Mouse (Mus musculus) spleen, adult 12 weeks (tissue): Measurements from ENCODE around the gene Sh2d1b2.

Experiments
- DNase-seq: peaks from one replicate; pipeline ENCODE4 v3.0.0; 2022; ENCODE audit warnings: low spot score

The Sh2d1b2 gene

DNA sequence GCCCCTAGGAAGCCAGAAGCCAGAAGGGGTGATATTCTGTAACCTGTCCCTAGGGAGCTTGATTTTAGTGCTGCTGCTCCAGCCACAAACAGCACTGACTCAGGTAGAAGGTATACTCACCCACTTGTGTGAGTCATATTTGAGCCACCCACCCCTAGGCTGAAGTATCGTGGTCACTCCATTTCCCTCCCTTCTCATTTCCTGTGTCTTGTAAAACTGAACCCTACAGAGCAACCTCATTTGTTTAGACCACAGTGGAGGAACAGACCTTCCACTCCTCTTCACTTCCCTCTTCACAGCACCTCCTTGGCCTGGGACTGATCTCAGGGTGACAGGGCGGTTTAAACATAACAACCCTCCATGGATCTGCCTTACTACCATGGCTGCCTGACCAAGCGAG is 44.5 kb downstream of the Sh2d1b2 start, which contains the start of gene Sh2d1b1:
Gene Sh2d1b1 (plus strand): TSS at position 305 of the 400 bp plus-strand sequence.
- DNase-seq: no peak

GRCm38 (mm10) chr1:170282415-170283129 is 50.0 kb downstream of the Sh2d1b2 start:
- no peak for DNase-seq

GRCm38 (mm10) chr1:170292239-170292951 is 59.8 kb downstream of the Sh2d1b2 start:
- DNase-seq: no peak

DNA sequence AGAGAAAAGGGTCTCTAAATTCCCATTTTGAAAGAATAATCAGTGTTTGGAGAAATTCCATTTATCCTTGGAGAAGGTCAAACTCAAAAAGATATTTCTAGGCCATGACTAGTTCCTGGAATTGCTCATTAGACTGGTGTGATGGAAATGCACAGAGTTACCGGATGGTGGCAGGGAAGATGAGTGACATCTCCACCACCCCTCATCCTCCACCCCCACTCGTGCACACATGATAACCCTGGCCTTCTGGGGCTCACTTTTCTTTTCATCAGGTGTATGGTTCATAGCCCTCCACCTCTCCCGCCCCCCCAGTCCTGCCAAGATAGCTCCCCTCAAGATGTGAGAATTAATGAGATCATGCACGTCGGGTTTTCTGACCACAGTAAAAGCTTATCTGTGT is 60.7 kb downstream of the Sh2d1b2 start:
- no peak for DNase-seq

GRCm38 (mm10) chr1:170294786-170295570 is 62.4 kb downstream of the Sh2d1b2 start:
- no peak for DNase-seq

DNA sequence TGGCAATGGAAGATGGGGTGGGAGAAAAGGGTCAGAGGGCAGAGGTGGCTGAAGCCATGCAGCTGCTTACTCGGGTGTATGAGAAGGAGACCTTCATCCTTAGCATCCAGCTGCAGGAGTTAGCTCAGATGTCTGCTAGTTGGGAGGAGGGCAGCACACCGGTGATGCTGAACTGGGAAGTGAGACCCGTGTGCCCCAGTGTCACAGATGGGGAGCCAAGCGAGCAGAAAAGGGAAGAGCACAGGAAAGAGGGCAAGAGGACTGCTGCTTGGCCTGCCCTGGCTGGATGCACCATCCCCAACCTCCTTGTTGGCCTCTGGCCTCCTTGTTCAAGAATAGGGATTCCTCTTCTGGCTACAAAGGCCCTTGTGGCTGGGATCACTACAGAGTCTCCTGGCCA is 66.9 kb downstream of the Sh2d1b2 start:
- no peak for DNase-seq

- no peak for DNase-seq
Observed at GRCm38 (mm10) chr1:170301686-170302085, 69.1 kb downstream of the Sh2d1b2 start.

GRCm38 (mm10) chr1:170302456-170302855 is 69.9 kb downstream of the Sh2d1b2 start:
- DNase-seq: no peak

DNA sequence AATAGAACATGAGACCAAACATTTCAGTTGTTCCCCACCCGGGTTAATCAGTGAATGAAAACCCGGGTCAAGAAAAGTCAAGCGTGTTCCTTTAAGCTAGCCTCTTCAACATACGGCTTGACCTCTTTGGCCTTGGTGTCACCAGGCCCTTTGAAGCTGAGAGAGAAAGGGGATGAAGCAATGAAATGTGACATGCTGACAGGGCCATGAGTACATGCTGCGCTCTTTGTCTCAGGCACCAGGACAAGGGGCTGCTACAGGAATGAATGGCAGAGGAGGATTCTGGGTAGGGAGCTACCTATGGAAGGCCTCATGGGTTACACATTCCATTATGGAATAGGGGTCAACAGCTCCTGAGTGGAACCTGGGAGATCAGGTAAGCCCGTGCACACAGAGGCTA is 70.6 kb downstream of the Sh2d1b2 start:
- DNase-seq: no peak
